Mouse (Mus musculus) stomach, postnatal 0 days (tissue): ENCODE measurements around the gene Apaf1. TPM values are rescaled to one million over a fixed set of nuclear protein-coding genes. Genes with fewer than 3 reads are reported as not detected.

Source experiments
- ATAC-seq: fragments of 200-750 bp; cut with Nextera tagmentation; 2 replicates; pipeline ENCODE4 v1.8.0; 2017; ENCODE audit not compliant: low FRiP score, low TSS enrichment
- DNase-seq: peaks from one replicate; pipeline ENCODE4 v3.0.0-alpha.2; 2016; ENCODE audit warnings: low spot score
- H3K27ac ChIP-seq: fragments of 300-500 bp; sonication (generic); replicated peaks from 2 replicates; pipeline ENCODE4 v1.5.1; 2014; ENCODE audit warnings: mild to moderate bottlenecking, control low read depth
- H3K27me3 ChIP-seq: fragments of 300-500 bp; sonication (generic); 2 replicates; pipeline ENCODE4 v1.6.1; 2014; ENCODE audit warnings: low read length; ENCODE audit not compliant: control insufficient read depth, insufficient read depth
- H3K36me3 ChIP-seq: fragments of 300-500 bp; sonication (generic); 2 replicates; pipeline ENCODE4 v1.6.1; 2014; ENCODE audit warnings: low read length, mixed read lengths; ENCODE audit not compliant: control insufficient read depth, insufficient read depth
- H3K4me1 ChIP-seq: fragments of 300-500 bp; sonication (generic); replicated peaks from 2 replicates; pipeline ENCODE4 v1.6.1; 2014; ENCODE audit warnings: antibody characterized with exemption; ENCODE audit not compliant: control insufficient read depth, insufficient read depth
- H3K4me2 ChIP-seq: fragments of 300-500 bp; sonication (generic); replicated peaks from 2 replicates; pipeline ENCODE4 v1.6.1; 2014; ENCODE audit warnings: low read depth, mild to moderate bottlenecking, control low read depth, moderate library complexity
- H3K4me3 ChIP-seq: fragments of 300-500 bp; sonication (generic); 2 replicates; pipeline ENCODE4 v1.5.1; 2014; ENCODE audit warnings: low read depth, low read length, control low read depth
- H3K9ac ChIP-seq: fragments of 300-500 bp; sonication (generic); 2 replicates; pipeline ENCODE4 v1.6.1; 2014; ENCODE audit warnings: mild to moderate bottlenecking, low read length, control low read depth, mixed read lengths
- H3K9me3 ChIP-seq: fragments of 300-500 bp; sonication (generic); 2 replicates; pipeline ENCODE4 v1.6.1; 2016; ENCODE audit warnings: low read length; ENCODE audit not compliant: control insufficient read depth
- CTCF ChIP-seq: IDR thresholded peaks from 2 replicates; pipeline ENCODE4 v1.5.1; 2016; ENCODE audit warnings: antibody characterized with exemption, low read depth, mild to moderate bottlenecking, moderate library complexity
- EP300 ChIP-seq: optimal IDR thresholded peaks from 2 replicates; pipeline ENCODE3; 2016; ENCODE audit warnings: antibody characterized with exemption
- WGBS: fragments of 180-500 bp; shearing (Covaris S2); extraction: QIAGEN DNeasy Blood & Tissue Kit; methylation state at CpG from one replicate; pipeline ENCODE4 v1.1.7; 2014; 5-methylcytosine and 5-hydroxymethylcytosine counted together
- polyA plus RNA-seq: library from polyadenylated mRNA; unstranded; fragments of >200 nt; fragmentation: Nextera tagmentation; extraction: Ambion mirVana; gene quantifications from 2 replicates; pipeline ENCODE4 v1.2.1, GENCODE M21; 2015

The Apaf1 gene
- polyA plus RNA-seq, 1 experiment from 2014 or later, result 6.7 TPM

GRCm38 (mm10) chr10:90953821-90954220 is 128.7 kb downstream of the Apaf1 start:
- Histone ChIP-seq H3K9me3 (no peaks in the 10 kb centered on the region), H3K4me2 (no peak overlapping the region), H3K4me3 (no peak overlapping the region), H3K4me1 (no peaks in the 10 kb centered on the region), H3K9ac (no peak overlapping the region), H3K27me3 (no peaks in the 10 kb centered on the region), H3K36me3 (no peaks in the 10 kb centered on the region), H3K27ac (no peak overlapping the region)
- 64% methylated on average over 6 of the region's 6 CpGs for WGBS
- ATAC-seq, result no peak
- TF ChIP-seq EP300 (no peak), CTCF (no peak)
- DNase-seq, result no peak

GRCm38 (mm10) chr10:90953103-90953709 is 129.4 kb downstream of the Apaf1 start:
- TF ChIP-seq EP300 (no peak), CTCF (no peak)
- H3K4me1 ChIP-seq, result no peaks in the 10 kb centered on the region
- H3K27me3 ChIP-seq, result no peaks in the 10 kb centered on the region
- no peak overlapping the region for H3K9ac ChIP-seq
- H3K9me3 ChIP-seq, result no peaks in the 10 kb centered on the region
- WGBS, result 86% methylated on average over 15 of the region's 15 CpGs
- ATAC-seq (no peak), DNase-seq (no peak)
- H3K4me3 ChIP-seq, result no peak overlapping the region
- H3K36me3 ChIP-seq, result no peaks in the 10 kb centered on the region
- no peak overlapping the region for H3K4me2 ChIP-seq
- no peak overlapping the region for H3K27ac ChIP-seq

- Histone ChIP-seq H3K4me3 (no peak overlapping the region), H3K4me2 (no peak overlapping the region), H3K4me1 (no peaks in the 10 kb centered on the region), H3K27me3 (no peaks in the 10 kb centered on the region), H3K9me3 (no peaks in the 10 kb centered on the region), H3K36me3 (no peaks in the 10 kb centered on the region), H3K9ac (no peak overlapping the region), H3K27ac (no peak overlapping the region)
- ATAC-seq (no peak), DNase-seq (no peak)
- WGBS, result 80% methylated on average over 18 of the region's 18 CpGs
- no peak for TF ChIP-seq CTCF
- TF ChIP-seq EP300, result no peak
Observed at GRCm38 (mm10) chr10:90947608-90948373, 134.8 kb downstream of the Apaf1 start.

GRCm38 (mm10) chr10:90947043-90947442 is 135.5 kb downstream of the Apaf1 start:
- Histone ChIP-seq H3K4me2 (no peak overlapping the region), H3K4me1 (no peaks in the 10 kb centered on the region), H3K27ac (no peak overlapping the region), H3K36me3 (no peaks in the 10 kb centered on the region), H3K9ac (no peak overlapping the region), H3K9me3 (no peaks in the 10 kb centered on the region), H3K4me3 (no peak overlapping the region), H3K27me3 (no peaks in the 10 kb centered on the region)
- no peak for ATAC-seq
- TF ChIP-seq CTCF, result no peak
- DNase-seq, result no peak
- 77% methylated on average over 6 of the region's 6 CpGs for WGBS

- WGBS, result 78% methylated on average over 14 of the region's 14 CpGs
- TF ChIP-seq EP300 (no peak), CTCF (no peak)
- no peak for DNase-seq
- no peak overlapping the region for H3K9ac ChIP-seq
- H3K4me1 ChIP-seq, result no peaks in the 10 kb centered on the region
- no peak overlapping the region for H3K4me2 ChIP-seq
- no peaks in the 10 kb centered on the region for H3K9me3 ChIP-seq
- no peak overlapping the region for H3K4me3 ChIP-seq
- no peaks in the 10 kb centered on the region for H3K27me3 ChIP-seq
- no peak for ATAC-seq
- H3K36me3 ChIP-seq, result no peaks in the 10 kb centered on the region
- H3K27ac ChIP-seq, result no peak overlapping the region
Observed at GRCm38 (mm10) chr10:90942001-90942700, 140.4 kb downstream of the Apaf1 start.
